Mouse (Mus musculus) hindbrain, embryonic 11.5 days (tissue): ENCODE data around the gene Gatc. TPM values are rescaled to one million over a fixed set of nuclear protein-coding genes. Genes with fewer than 3 reads are reported as not detected.
"Not testable (repeated sequence)": the region's sequence is repeated elsewhere in the genome, so short reads cannot be mapped to it uniquely, and the experiment has no call there.

Experiments used
- ATAC-seq: fragments of 200-750 bp; cut with Nextera tagmentation; 2 replicates; pipeline ENCODE4 v1.8.0; 2017; ENCODE audit warnings: mild to moderate bottlenecking, moderate TSS enrichment, moderate library complexity; ENCODE audit not compliant: low FRiP score
- DNase-seq: peaks from one replicate; pipeline ENCODE4 v3.0.0-alpha.2; 2015; ENCODE audit warnings: low spot score
- H3K27ac ChIP-seq: fragments of 300-500 bp; sonication (generic); 2 replicates; pipeline ENCODE4 v1.5.1; 2014; ENCODE audit warnings: mild to moderate bottlenecking, low read depth, low read length
- H3K27me3 ChIP-seq: fragments of 300-500 bp; sonication (generic); 2 replicates; pipeline ENCODE4 v1.6.1; 2014; ENCODE audit warnings: mild to moderate bottlenecking, low read length, moderate library complexity, mixed read lengths; ENCODE audit not compliant: control insufficient read depth, insufficient read depth
- H3K36me3 ChIP-seq: fragments of 300-500 bp; sonication (generic); 2 replicates; pipeline ENCODE4 v1.6.1; 2014; ENCODE audit warnings: mild to moderate bottlenecking, low read length, moderate library complexity, mixed read lengths; ENCODE audit not compliant: control insufficient read depth, insufficient read depth
- H3K4me1 ChIP-seq: fragments of 300-500 bp; sonication (generic); replicated peaks from 2 replicates; pipeline ENCODE4 v1.6.1; 2014; ENCODE audit warnings: low read length, mixed read lengths; ENCODE audit not compliant: control insufficient read depth, insufficient read depth
- H3K4me2 ChIP-seq: fragments of 300-500 bp; sonication (generic); replicated peaks from 2 replicates; pipeline ENCODE4 v1.6.1; 2014; ENCODE audit warnings: mild to moderate bottlenecking, low read depth, low read length
- H3K4me3 ChIP-seq: fragments of 300-500 bp; sonication (generic); 2 replicates; pipeline ENCODE4 v1.5.1; 2014; ENCODE audit warnings: low read depth, low read length
- H3K9ac ChIP-seq: fragments of 300-500 bp; sonication (generic); 2 replicates; pipeline ENCODE4 v1.6.1; 2014; ENCODE audit warnings: low read depth, low read length
- H3K9me3 ChIP-seq: fragments of 300-500 bp; sonication (generic); 2 replicates; pipeline ENCODE4 v1.6.1; 2016; ENCODE audit warnings: low read length; ENCODE audit not compliant: control insufficient read depth
- WGBS: fragments of 180-500 bp; shearing (Covaris S2); extraction: QIAGEN DNeasy Blood & Tissue Kit; methylation state at CpG from one replicate; pipeline ENCODE4 v1.1.7; 2014; 5-methylcytosine and 5-hydroxymethylcytosine counted together
- polyA plus RNA-seq: library from polyadenylated mRNA; unstranded; fragments of >200 nt; fragmentation: Nextera tagmentation; extraction: Ambion mirVana; gene quantifications from 2 replicates; pipeline ENCODE4 v1.2.1, GENCODE M21; 2014

Gatc gene
- polyA plus RNA-seq, 1 experiment from 2014 or later = 51.2 TPM

- ATAC-seq (no peak), DNase-seq (no peak)
- Histone ChIP-seq H3K27me3 (no peaks in the 10 kb centered on the region), H3K4me2 (no peak overlapping the region), H3K4me3 (no peak overlapping the region), H3K36me3 (no peaks in the 10 kb centered on the region), H3K9ac (no peak overlapping the region), H3K9me3 (no peaks in the 10 kb centered on the region), H3K4me1 (peaks cover 6% of the 10 kb centered on the region; the same call in 1 of the 2 replicates), H3K27ac (no peak overlapping the region)
- 86% methylated on average over 4 of the region's 4 CpGs for WGBS
Observed at GRCm38 (mm10) chr5:115312354-115312753, 28.6 kb downstream of the Gatc start.

GRCm38 (mm10) chr5:115302190-115302589, 38.8 kb downstream of the Gatc start:
- H3K9me3 ChIP-seq, H3K27ac ChIP-seq, ATAC-seq, H3K4me1 ChIP-seq, H3K4me3 ChIP-seq, DNase-seq, H3K27me3 ChIP-seq, H3K36me3 ChIP-seq, H3K4me2 ChIP-seq, H3K9ac ChIP-seq: not testable (repeated sequence)
- 89% methylated on average over 3 of the region's 7 CpGs for WGBS

- H3K9me3 ChIP-seq = no peaks in the 10 kb centered on the region
- no peak overlapping the region for H3K27ac ChIP-seq
Observed at GRCm38 (mm10) chr5:115301615-115302014, 39.4 kb downstream of the Gatc start.

GRCm38 (mm10) chr5:115300792-115301614, 40.0 kb downstream of the Gatc start, which contains the start of gene Dynll1:
Gene Dynll1 (minus strand): TSS chr5:115300999.
- H3K9me3 ChIP-seq = no peaks in the 10 kb centered on the region
- H3K9ac ChIP-seq = peak within 1 kb of the TSS; percentile 92
- DNase-seq (peak; percentile 100), ATAC-seq (peak; percentile 99)
- under 1% methylated on average over 50 of the region's 66 CpGs for WGBS
- no peaks in the 10 kb centered on the region for H3K27me3 ChIP-seq
- H3K4me3 ChIP-seq = peak within 1 kb of the TSS; percentile 90
- peaks cover 4% of the 10 kb centered on the region for H3K4me1 ChIP-seq
- H3K36me3 ChIP-seq = peaks cover 8% of the 10 kb centered on the region; the same call in 1 of the 2 replicates
- peak within 1 kb of the TSS; percentile 91 for H3K27ac ChIP-seq
- peak within 1 kb of the TSS; percentile 38 for H3K4me2 ChIP-seq

More at GRCm38 (mm10) chr5:115301615-115302014, 39.4 kb downstream of the Gatc start:
- peak overlapping the region; percentile 38 for H3K4me2 ChIP-seq
- ATAC-seq (no peak), DNase-seq (no peak)
- H3K4me1 ChIP-seq = peaks cover 4% of the 10 kb centered on the region
- peaks cover 8% of the 10 kb centered on the region; the same call in 1 of the 2 replicates for H3K36me3 ChIP-seq
- 28% methylated on average over 13 of the region's 13 CpGs for WGBS
- H3K27me3 ChIP-seq = no peaks in the 10 kb centered on the region
- peak overlapping the region; percentile 29; the same call in 1 of the 2 replicates for H3K9ac ChIP-seq
- peak overlapping the region; percentile 90 for H3K4me3 ChIP-seq

GRCm38 (mm10) chr5:115300035-115300744, 40.8 kb downstream of the Gatc start:
- H3K4me3 ChIP-seq = peak overlapping the region; percentile 90
- H3K36me3 ChIP-seq = peaks cover 8% of the 10 kb centered on the region
- H3K9ac ChIP-seq = peak overlapping the region; percentile 92
- peaks cover 4% of the 10 kb centered on the region for H3K4me1 ChIP-seq
- H3K27me3 ChIP-seq = no peaks in the 10 kb centered on the region
- peak overlapping the region; percentile 91 for H3K27ac ChIP-seq
- DNase-seq (peak; percentile 65), ATAC-seq (peak; percentile 18)
- H3K4me2 ChIP-seq = peak overlapping the region; percentile 38
- 2% methylated on average over 46 of the region's 46 CpGs for WGBS
- no peaks in the 10 kb centered on the region for H3K9me3 ChIP-seq

GRCm38 (mm10) chr5:115296347-115296746, 44.6 kb downstream of the Gatc start:
- peaks cover 8% of the 10 kb centered on the region for H3K36me3 ChIP-seq
- 88% methylated on average over 10 of the region's 10 CpGs for WGBS

GRCm38 (mm10) chr5:115294173-115294572, 46.8 kb downstream of the Gatc start:
- whole genome bisulfite sequencing = 90% methylated on average over 8 of the region's 8 CpGs
- Histone ChIP-seq H3K9me3 (no peaks in the 10 kb centered on the region), H3K36me3 (peaks cover 8% of the 10 kb centered on the region), H3K4me2 (no peak overlapping the region), H3K4me3 (no peak overlapping the region), H3K27ac (no peak overlapping the region), H3K27me3 (no peaks in the 10 kb centered on the region), H3K9ac (no peak overlapping the region), H3K4me1 (peaks cover 3% of the 10 kb centered on the region)
- ATAC-seq (no peak), DNase-seq (no peak)

More at GRCm38 (mm10) chr5:115296347-115296746, 44.6 kb downstream of the Gatc start:
- Histone ChIP-seq H3K27me3 (no peaks in the 10 kb centered on the region), H3K4me3 (no peak overlapping the region), H3K9ac (no peak overlapping the region), H3K27ac (no peak overlapping the region), H3K4me2 (no peak overlapping the region), H3K4me1 (peaks cover 4% of the 10 kb centered on the region), H3K9me3 (no peaks in the 10 kb centered on the region)
- no peak for DNase-seq
- no peak for ATAC-seq

GRCm38 (mm10) chr5:115284735-115285134, 56.2 kb downstream of the Gatc start:
- Histone ChIP-seq H3K9ac (no peak overlapping the region), H3K27me3 (no peaks in the 10 kb centered on the region), H3K36me3 (peaks cover 3% of the 10 kb centered on the region; the same call in 1 of the 2 replicates), H3K4me2 (no peak overlapping the region), H3K4me3 (no peak overlapping the region), H3K27ac (no peak overlapping the region), H3K4me1 (peaks cover 5% of the 10 kb centered on the region; the same call in 1 of the 2 replicates), H3K9me3 (no peaks in the 10 kb centered on the region)
- WGBS = 90% methylated on average over 3 of the region's 3 CpGs
- ATAC-seq (no peak), DNase-seq (no peak)
